Mouse (Mus musculus) MEL (cell line): ENCODE measurements around the gene Kalrn. TPM values are rescaled to one million over a fixed set of nuclear protein-coding genes. Genes with fewer than 3 reads are reported as not detected.

ENCODE experiments used
- DNase-seq: peaks from one replicate; pipeline ENCODE4 v3.0.0; 2011; ENCODE audit warnings: low read depth, low spot score
- H3K27ac ChIP-seq: 2 replicates; pipeline ENCODE4 v1.5.1; 2012; ENCODE audit warnings: low read depth, mild to moderate bottlenecking, control low read depth, low read length, moderate library complexity; ENCODE audit not compliant: control insufficient read depth
- H3K27me3 ChIP-seq, 2 experiments: fragments of 150-350 bp in 1 of 2; sonication (generic) in 1 of 2; 2 replicates each; pipeline ENCODE4 v1.6.1; 2012; ENCODE audit warnings: low read length in 2 of 2, mild to moderate bottlenecking in 2 of 2, improper control_type of control experiment in 1 of 2, moderate library complexity in 1 of 2; ENCODE audit not compliant: insufficient read depth in 2 of 2, control insufficient read depth in 1 of 2
- H3K36me3 ChIP-seq, 2 experiments: 2 replicates each; pipeline ENCODE4 v1.6.1; 2012 to 2014; ENCODE audit warnings: low read length in 2 of 2, improper control_type of control experiment in 1 of 2, inconsistent platforms in 1 of 2, mild to moderate bottlenecking in 1 of 2; ENCODE audit not compliant: insufficient read depth in 2 of 2, control insufficient read depth in 1 of 2
- H3K4me1 ChIP-seq, 2 experiments: fragments of 150-350 bp in 1 of 2; sonication (generic) in 1 of 2; 2 replicates each; pipeline ENCODE4 v1.6.1; 2012; ENCODE audit warnings: low read length in 2 of 2, improper control_type of control experiment in 1 of 2, mild to moderate bottlenecking in 1 of 2; ENCODE audit not compliant: insufficient read depth in 2 of 2, control insufficient read depth in 1 of 2
- H3K4me3 ChIP-seq, 2 experiments: fragments of 150-350 bp in 1 of 2; sonication (generic) in 1 of 2; 2 replicates each; pipeline ENCODE4 v1.5.1; 2012; ENCODE audit warnings: low read depth in 2 of 2, low read length in 2 of 2, mild to moderate bottlenecking in 2 of 2, moderate library complexity in 2 of 2, control low read depth in 1 of 2, improper control_type of control experiment in 1 of 2; ENCODE audit not compliant: control insufficient read depth in 1 of 2, insufficient read depth in 1 of 2
- H3K79me2 ChIP-seq: 2 replicates; pipeline ENCODE4 v1.6.1; 2012; ENCODE audit warnings: mild to moderate bottlenecking, low read length, moderate library complexity; ENCODE audit not compliant: control insufficient read depth, poor library complexity, insufficient read depth
- H3K9ac ChIP-seq: 2 replicates; pipeline ENCODE4 v1.6.1; 2012; ENCODE audit warnings: low read depth, mild to moderate bottlenecking, control low read depth, low read length, moderate library complexity; ENCODE audit not compliant: control insufficient read depth, poor library complexity, severe bottlenecking
- H3K9me3 ChIP-seq: fragments of 150-350 bp; sonication (generic); replicated peaks from 2 replicates; pipeline ENCODE4 v1.6.1; 2012; ENCODE audit warnings: mild to moderate bottlenecking, low read length, improper control_type of control experiment, moderate library complexity; ENCODE audit not compliant: insufficient read depth
- CHD1 ChIP-seq: IDR thresholded peaks from 2 replicates; pipeline ENCODE4 v1.6.1; 2012; ENCODE audit warnings: low read depth, mild to moderate bottlenecking, inconsistent platforms, low read length, improper control_type of control experiment
- CTCF ChIP-seq, 3 experiments: IDR thresholded peaks in 2 of 3; conservative IDR thresholded peaks in 1 of 3; 2 replicates each; pipeline ENCODE4 v1.5.1; 2011 to 2012; ENCODE audit warnings: low read length in 3 of 3, low read depth in 2 of 3, mild to moderate bottlenecking in 2 of 3, improper control_type of control experiment in 1 of 3, inconsistent platforms in 1 of 3, mixed read lengths in 1 of 3, moderate library complexity in 1 of 3; ENCODE audit not compliant: control insufficient read depth in 1 of 3, insufficient read depth in 1 of 3, poor library complexity in 1 of 3, severe bottlenecking in 1 of 3
- ELF1 ChIP-seq: IDR thresholded peaks from 2 replicates; pipeline ENCODE4 v1.6.1; 2014; ENCODE audit warnings: low read depth, mild to moderate bottlenecking, inconsistent platforms, low read length, improper control_type of control experiment, moderate library complexity
- ETS1 ChIP-seq: IDR thresholded peaks from 2 replicates; pipeline ENCODE4 v1.6.1; 2012; ENCODE audit warnings: low read depth, mild to moderate bottlenecking, inconsistent platforms, low read length, improper control_type of control experiment, moderate library complexity
- GABPA ChIP-seq: IDR thresholded peaks from 2 replicates; pipeline ENCODE4 v1.6.1; 2012; ENCODE audit warnings: low read depth, mild to moderate bottlenecking, inconsistent platforms, low read length, improper control_type of control experiment, moderate library complexity
- GATA1 ChIP-seq: IDR thresholded peaks from 2 replicates; pipeline ENCODE4 v1.6.1; 2011; ENCODE audit warnings: low read depth, low read length, improper control_type of control experiment
- JUND ChIP-seq: IDR thresholded peaks from 2 replicates; pipeline ENCODE4 v1.6.1; 2011; ENCODE audit warnings: low read depth, mild to moderate bottlenecking, improper control_type of control experiment, low read length
- MAFK ChIP-seq: IDR thresholded peaks from 2 replicates; pipeline ENCODE4 v1.6.1; 2011; ENCODE audit warnings: low read depth, mild to moderate bottlenecking, low read length, improper control_type of control experiment, borderline replicate concordance
- MYB ChIP-seq: IDR thresholded peaks from 2 replicates; pipeline ENCODE4 v1.6.1; 2011; ENCODE audit warnings: mild to moderate bottlenecking, low read depth, low read length, improper control_type of control experiment
- POLR2A ChIP-seq, 2 experiments: IDR thresholded peaks; 2 replicates each; pipeline ENCODE4 v1.6.1; 2011 to 2012; ENCODE audit warnings: low read length in 2 of 2, mild to moderate bottlenecking in 2 of 2, control low read depth in 1 of 2, improper control_type of control experiment in 1 of 2, low read depth in 1 of 2, moderate library complexity in 1 of 2; ENCODE audit not compliant: control insufficient read depth in 1 of 2, insufficient read depth in 1 of 2, poor library complexity in 1 of 2
- RAD21 ChIP-seq: IDR thresholded peaks from 2 replicates; pipeline ENCODE4 v1.6.1; 2011; ENCODE audit warnings: mild to moderate bottlenecking, low read depth, low read length, improper control_type of control experiment
- SIN3A ChIP-seq: IDR thresholded peaks from 2 replicates; pipeline ENCODE4 v1.6.1; 2012; ENCODE audit warnings: low read length, improper control_type of control experiment, inconsistent platforms
- SMC3 ChIP-seq: IDR thresholded peaks from 2 replicates; pipeline ENCODE4 v1.6.1; 2011; ENCODE audit warnings: low read depth, low read length, improper control_type of control experiment
- TAL1 ChIP-seq: IDR thresholded peaks from 2 replicates; pipeline ENCODE4 v1.6.1; 2012; ENCODE audit warnings: mild to moderate bottlenecking, inconsistent platforms, low read length, moderate library complexity, mixed read lengths
- TBP ChIP-seq: IDR thresholded peaks from 2 replicates; pipeline ENCODE4 v1.8.0; 2011; ENCODE audit warnings: low read depth, low read length, improper control_type of control experiment
- TCF12 ChIP-seq: IDR thresholded peaks from 2 replicates; pipeline ENCODE4 v1.6.1; 2014; ENCODE audit warnings: low read depth, mild to moderate bottlenecking, inconsistent platforms, low read length, improper control_type of control experiment, moderate library complexity
- ZC3H11A ChIP-seq: IDR thresholded peaks from 2 replicates; pipeline ENCODE4 v1.6.1; 2012; ENCODE audit warnings: low read depth, mild to moderate bottlenecking, inconsistent platforms, low read length, improper control_type of control experiment
- ZNF384 ChIP-seq: IDR thresholded peaks from 2 replicates; pipeline ENCODE4 v1.6.1; 2012; ENCODE audit warnings: low read depth, mild to moderate bottlenecking, inconsistent platforms, low read length, improper control_type of control experiment
- polyA plus RNA-seq, 2 experiments: library from polyadenylated mRNA; stranded (reverse) in 1 of 2; unstranded in 1 of 2; fragments of >175 nt in 1 of 2; fragments of >200 nt in 1 of 2; gene quantifications; 2 replicates each; pipeline versions ENCODE4 v1.2.1 to v1.2.4; 2012; ENCODE audit warnings: low replicate concordance in 2 of 2, low read depth in 1 of 2; ENCODE audit not compliant: insufficient read length in 2 of 2, insufficient read depth in 1 of 2, missing spikeins in 1 of 2
- total RNA-seq: library from RNA; depleted of rRNA; stranded (reverse); fragments of 300-350 nt; gene quantifications from 2 replicates; pipeline ENCODE4 v1.2.3, GENCODE M21; 2012

Kalrn gene
- total and polyA plus RNA-seq, 3 experiments: 10.4 to 11.8 TPM; not detected in 1

DNA sequence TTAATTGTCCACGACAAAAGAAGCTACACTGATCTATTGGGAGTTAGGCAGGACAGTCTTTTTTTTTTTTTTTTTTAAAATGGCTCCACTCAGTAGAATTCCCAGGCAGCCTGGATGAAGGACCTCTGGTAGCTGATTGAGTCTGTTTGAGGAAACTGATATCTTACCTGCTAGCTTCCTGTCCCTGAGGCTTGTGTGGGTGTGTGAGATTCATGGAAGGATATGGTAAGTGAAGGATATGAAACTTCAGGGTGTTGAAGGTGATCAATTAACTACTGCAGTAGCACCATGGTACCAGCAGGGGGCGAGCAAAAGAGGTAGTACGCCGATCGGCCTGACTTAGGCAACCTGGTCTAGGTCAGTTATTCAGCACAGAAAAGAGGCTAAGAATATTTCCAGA, 577.3 kb downstream of the Kalrn start:
- H3K9me3 ChIP-seq: no peaks in the 10 kb centered on the region
- H3K27me3 ChIP-seq: no peaks in the 10 kb centered on the region
- no peaks in the 10 kb centered on the region for H3K4me1 ChIP-seq
- peak overlapping the region in 1 of 2 experiments; percentile 25; a peak in 1 of 4 replicates for H3K4me3 ChIP-seq
- no peak overlapping the region for H3K27ac ChIP-seq
- no peak overlapping the region for H3K9ac ChIP-seq
- TF ChIP-seq GABPA: no peak
- TF ChIP-seq RAD21: peak; percentile 77
- TF ChIP-seq ZC3H11A: peak; percentile 85
- peak; percentile 72 for TF ChIP-seq ZNF384
- TF ChIP-seq TAL1: no peak
- peak; percentile 98 for TF ChIP-seq SMC3
- TF ChIP-seq GATA1: 0 out of 2 replicates have a peak, but pooled peaks have one; percentile 13
- no peak for TF ChIP-seq TCF12
- TF ChIP-seq MYB: no peak
- peak; percentile 83 to 94 (median 90) for TF ChIP-seq CTCF (IDR thresholded peaks at IDR 0.05 in 2 of 3, conservative IDR thresholded peaks at IDR 0.05 in 1 of 3; ENCODE audit: control insufficient read depth in 1 of 3, insufficient read depth in 1 of 3, low read depth in 2 of 3, low read length in 3 of 3, poor library complexity in 1 of 3, severe bottlenecking in 1 of 3)
- DNase-seq: peak; percentile 82
- H3K36me3 ChIP-seq: no peaks in the 10 kb centered on the region; a peak in 1 of 4 replicates
- no peaks in the 10 kb centered on the region for H3K79me2 ChIP-seq

DNA sequence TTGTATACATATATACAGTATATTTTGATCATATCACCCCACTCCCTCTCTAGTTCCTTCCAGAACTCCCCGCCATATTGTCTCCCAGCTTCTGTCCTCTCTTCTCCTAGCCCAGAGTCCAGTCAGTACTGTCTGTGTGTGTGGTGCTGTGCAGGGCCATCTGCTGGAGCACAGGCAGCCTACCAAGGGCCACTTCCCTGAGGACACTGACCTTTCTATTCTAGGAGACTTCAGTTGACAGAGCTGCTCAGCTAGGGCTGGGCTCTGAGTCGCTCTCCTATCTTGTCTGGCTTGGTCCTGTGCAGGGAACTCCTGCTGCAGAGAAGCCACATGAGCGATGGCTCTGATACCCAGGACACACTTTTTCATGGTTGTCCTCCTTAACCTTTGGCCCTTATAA, 577.8 kb downstream of the Kalrn start:
- H3K79me2 ChIP-seq: no peaks in the 10 kb centered on the region
- H3K9ac ChIP-seq: no peak overlapping the region
- H3K4me3 ChIP-seq: no peak overlapping the region
- no peaks in the 10 kb centered on the region for H3K9me3 ChIP-seq
- H3K27ac ChIP-seq: no peak overlapping the region
- H3K36me3 ChIP-seq: no peaks in the 10 kb centered on the region; a peak in 1 of 4 replicates
- H3K4me1 ChIP-seq: no peaks in the 10 kb centered on the region
- H3K27me3 ChIP-seq: no peaks in the 10 kb centered on the region
- DNase-seq: no peak
- no peak for TF ChIP-seq TCF12
- no peak for TF ChIP-seq ZC3H11A
- no peak for TF ChIP-seq SIN3A
- no peak for TF ChIP-seq TBP
- no peak for TF ChIP-seq MAFK
- no peak for TF ChIP-seq ETS1
- TF ChIP-seq CHD1: no peak
- no peak for TF ChIP-seq JUND

DNA sequence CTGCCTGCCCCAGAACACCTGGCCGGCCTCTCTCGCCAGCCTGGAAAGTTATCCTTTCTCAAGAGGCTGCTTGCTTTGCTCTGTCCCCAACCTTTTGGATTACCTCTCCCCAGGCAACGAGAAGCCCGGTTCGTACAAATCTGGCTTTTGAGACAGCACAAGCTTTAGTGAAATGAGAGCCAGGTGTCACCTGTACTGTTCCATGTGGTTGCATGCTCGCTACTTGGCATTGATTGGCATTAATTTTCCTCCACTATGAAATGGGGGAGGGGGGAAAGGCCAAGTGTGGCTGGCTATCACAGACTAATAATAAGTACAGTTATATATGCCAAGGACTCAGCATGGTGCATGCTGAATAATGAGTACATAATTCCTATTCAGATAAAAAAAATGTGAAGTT, 579.0 kb downstream of the Kalrn start:
- H3K9me3 ChIP-seq: no peaks in the 10 kb centered on the region
- H3K9ac ChIP-seq: no peak overlapping the region
- no peaks in the 10 kb centered on the region for H3K4me1 ChIP-seq
- H3K27ac ChIP-seq: no peak overlapping the region
- H3K79me2 ChIP-seq: no peaks in the 10 kb centered on the region
- TF ChIP-seq ELF1 (no peak), SIN3A (no peak), POLR2A (IDR thresholded peaks at IDR 0.05; ENCODE audit: control insufficient read depth in 1 of 2, insufficient read depth in 1 of 2, low read depth in 1 of 2, low read length in 2 of 2, poor library complexity in 1 of 2) (no peak), TBP (no peak), MAFK (no peak), ZC3H11A (no peak)
- TF ChIP-seq, all 39 proteins: peak for 0
- no peak for DNase-seq
- Histone ChIP-seq H3K4me3 (no peak overlapping the region), H3K36me3 (no peaks in the 10 kb centered on the region; a peak in 1 of 4 replicates), H3K27me3 (no peaks in the 10 kb centered on the region)
